Mouse (Mus musculus): ENCODE results near the gene Setd1a.

DNA sequence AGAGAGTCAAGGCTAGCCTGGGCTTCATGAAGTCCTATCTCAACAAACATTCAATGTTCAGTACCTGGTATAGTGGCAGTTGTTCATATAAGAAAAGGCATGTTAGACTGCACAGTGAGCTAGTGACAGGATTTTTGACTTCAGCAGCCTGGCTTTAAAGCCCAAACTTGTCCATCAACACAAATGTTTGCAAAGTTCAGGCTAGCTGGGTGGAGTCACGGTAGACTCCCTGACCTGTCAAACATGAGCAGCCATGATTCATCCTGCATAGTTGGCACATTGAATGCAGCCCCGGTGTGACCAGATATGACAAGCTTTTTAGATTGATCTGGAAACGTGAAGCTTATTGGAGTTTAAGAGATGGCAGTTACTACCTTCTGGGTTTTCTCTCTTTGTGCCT, 4.4 kb upstream of the Setd1a start:
- no peak for TF ChIP-seq CTCF (IDR thresholded peaks at IDR 0.05; ENCODE audit: low read depth)
- TF ChIP-seq EP300 (IDR thresholded peaks at IDR 0.05; ENCODE audit: low read depth), result no peak
